26 mouse cellular contexts compared by ENCODE assay signal in genomic region chr11:97410958-97411357, GRCm38 (mm10). TPM values are rescaled to one million over a fixed set of nuclear protein-coding genes. Genes with fewer than 3 reads are reported as not detected.
DNase-seq lines count a peak whose midpoint lies in the region; ATAC-seq and TF ChIP-seq lines count a peak whose summit lies in the region.
"Had no signal": no experiment of that assay in that cellular context is flagged by ENCODE, and none has a peak within 500 bp of the region (broad histone marks: within the 10 kb centered on the region; RNA-seq: fewer than 3 reads in every experiment).

No protein-coding gene starts in this region.

- no peak for ATAC-seq in heart, embryonic 15.5 days (replicated peaks; ENCODE audit: insufficient number of reproducible peaks, insufficient read depth, low FRiP score, low read depth)
- no peak for ATAC-seq in heart, embryonic 11.5 days (replicated peaks; ENCODE audit: insufficient number of reproducible peaks, low FRiP score, low TSS enrichment)
- ATAC-seq: forebrain, embryonic 14.5 days; forebrain, postnatal 0 days; hindbrain, embryonic 16.5 days; intestine, embryonic 15.5 days; Patski had no signal

- no peak overlapping the region for H3K4me2 ChIP-seq in heart, embryonic 15.5 days
- no peak overlapping the region for H3K4me2 ChIP-seq in heart, embryonic 11.5 days
- H3K4me2 ChIP-seq: embryonic facial prominence, embryonic 12.5 days; embryonic facial prominence, embryonic 15.5 days; hindbrain, embryonic 13.5 days; intestine, embryonic 15.5 days had no signal

- H3K9me3 ChIP-seq in heart, embryonic 15.5 days (replicated peaks) = no peaks in the 10 kb centered on the region
- no peaks in the 10 kb centered on the region for H3K9me3 ChIP-seq in heart, embryonic 11.5 days (replicated peaks; ENCODE audit: control insufficient read depth, low read length)
- no peaks in the 10 kb centered on the region for H3K9me3 ChIP-seq in E14TG2a.4 (ENCODE audit: low read length)
- H3K9me3 ChIP-seq: embryonic facial prominence, embryonic 12.5 days; embryonic facial prominence, embryonic 15.5 days; G1E; hindbrain, embryonic 10.5 days; hindbrain, embryonic 13.5 days; intestine, embryonic 15.5 days had no signal

- H3K27me3 ChIP-seq in heart, embryonic 15.5 days = no peaks in the 10 kb centered on the region
- H3K27me3 ChIP-seq in heart, embryonic 11.5 days (ENCODE audit: control insufficient read depth, insufficient read depth, low read length) = no peaks in the 10 kb centered on the region
- peaks cover 8% of the 10 kb centered on the region for H3K27me3 ChIP-seq in E14TG2a.4 (ENCODE audit: insufficient read depth, low read length)
- H3K27me3 ChIP-seq: embryonic facial prominence, embryonic 15.5 days; intestine, embryonic 15.5 days; Patski had no signal

- H3K4me3 ChIP-seq in heart, embryonic 15.5 days = no peak overlapping the region
- no peak overlapping the region for H3K4me3 ChIP-seq in heart, embryonic 11.5 days (ENCODE audit: low read depth, low read length)
- H3K4me3 ChIP-seq in E14TG2a.4 (replicated peaks; ENCODE audit: low read length) = peak overlapping the region; percentile 29; the same call in 1 of the 2 replicates
- H3K4me3 ChIP-seq: embryonic facial prominence, embryonic 12.5 days; embryonic facial prominence, embryonic 15.5 days; hindbrain, embryonic 10.5 days; hindbrain, embryonic 13.5 days; intestine, embryonic 15.5 days had no signal

- H3K27ac ChIP-seq in heart, embryonic 15.5 days = 0 out of 2 replicates have a peak overlapping the region, but pooled peaks have one; percentile 61
- H3K27ac ChIP-seq in heart, embryonic 11.5 days (ENCODE audit: low read depth, low read length) = no peak overlapping the region
- H3K27ac ChIP-seq: embryonic facial prominence, embryonic 12.5 days; embryonic facial prominence, embryonic 15.5 days; hindbrain, embryonic 10.5 days; hindbrain, embryonic 13.5 days; intestine, embryonic 15.5 days had no signal

- H3K36me3 ChIP-seq in heart, embryonic 15.5 days = no peaks in the 10 kb centered on the region
- no peaks in the 10 kb centered on the region for H3K36me3 ChIP-seq in heart, embryonic 11.5 days (ENCODE audit: control insufficient read depth, insufficient read depth, low read length)
- peaks cover 6% of the 10 kb centered on the region; the same call in 1 of the 2 replicates for H3K36me3 ChIP-seq in E14TG2a.4 (ENCODE audit: insufficient read depth, low read length)
- H3K36me3 ChIP-seq: embryonic facial prominence, embryonic 12.5 days; embryonic facial prominence, embryonic 15.5 days; G1E; hindbrain, embryonic 10.5 days; hindbrain, embryonic 13.5 days; intestine, embryonic 15.5 days had no signal

- 79% methylated on average over 4 of the region's 4 CpGs for WGBS in heart, embryonic 15.5 days
- WGBS in heart, embryonic 11.5 days (ENCODE audit: insufficient replicate concordance) = 79% methylated on average over 4 of the region's 4 CpGs

- no peak for TF ChIP-seq CTCF in E14TG2a.4 (conservative IDR thresholded peaks at IDR 0.05; ENCODE audit: low read length)

- no peak overlapping the region for H3K9ac ChIP-seq in heart, embryonic 15.5 days
- no peak overlapping the region for H3K9ac ChIP-seq in heart, embryonic 11.5 days (ENCODE audit: low read depth, low read length)
- H3K9ac ChIP-seq: embryonic facial prominence, embryonic 12.5 days; embryonic facial prominence, embryonic 15.5 days; forebrain, postnatal 0 days; hindbrain, embryonic 13.5 days; intestine, embryonic 15.5 days had no signal

- DNase-seq in ES-CJ7 (ENCODE audit: low read depth, low spot score) = peak; percentile 28
- no peak for DNase-seq in kidney, postnatal 10 days
- DNase-seq in layer of hippocampus, adult 8-10 months (ENCODE audit: low spot score in 2 of 2) = no peak
- DNase-seq: adrenal gland, postnatal 14 days; cerebellum, adult 11 months; cerebellum, adult 2 months; cerebellum, adult 9-11 months; cerebellum, postnatal 25 days; forebrain, postnatal 0 days; heart, adult 11 months; heart, postnatal 10 days; heart, postnatal 36 days; kidney, adult 11 months had no signal

- peaks cover 30% of the 10 kb centered on the region for H3K4me1 ChIP-seq in heart, embryonic 15.5 days (replicated peaks)
- H3K4me1 ChIP-seq in heart, embryonic 11.5 days (ENCODE audit: control insufficient read depth, insufficient read depth, low read length) = peaks cover 28% of the 10 kb centered on the region
- H3K4me1 ChIP-seq in E14TG2a.4 (replicated peaks; ENCODE audit: low read depth, low read length) = peaks cover 88% of the 10 kb centered on the region

RNA-seq across cellular contexts. Expression of gene Arhgap23, which starts 4.4 kb away (rescaled TPM):
- 6.0 and 7.8 TPM in 2 replicates for polyA plus RNA-seq in heart, embryonic 15.5 days (2015; fragmentation: Nextera tagmentation; extraction: Ambion mirVana)
- polyA plus RNA-seq in heart, embryonic 11.5 days (2014; fragmentation: Nextera tagmentation; extraction: Ambion mirVana) = 6.7 and 8.3 TPM in 2 replicates
- 10 to 100 TPM; 75.7 to 83.2 (median 78.4) TPM for total RNA-seq in layer of hippocampus, adult 8-10 months (2022)

RNA-seq across cellular contexts. Expression of gene Socs7, which starts 48.6 kb away (rescaled TPM):
- 3.0 and 3.5 TPM in 2 replicates for polyA plus RNA-seq in heart, embryonic 15.5 days (2015; fragmentation: Nextera tagmentation; extraction: Ambion mirVana)
- polyA plus RNA-seq in heart, embryonic 11.5 days (2014; fragmentation: Nextera tagmentation; extraction: Ambion mirVana) = 2.2 and 2.9 TPM in 2 replicates
- 10 to 100 TPM; 71.5 to 89.3 (median 79.6) TPM for total RNA-seq in layer of hippocampus, adult 8-10 months (2022)

RNA-seq across cellular contexts. Expression of gene Gpr179, which starts 59.1 kb away (rescaled TPM):
- 0.05 and 0.10 TPM in 2 replicates for polyA plus RNA-seq in heart, embryonic 15.5 days (2015; fragmentation: Nextera tagmentation; extraction: Ambion mirVana)
- polyA plus RNA-seq in heart, embryonic 11.5 days (2014; fragmentation: Nextera tagmentation; extraction: Ambion mirVana) = 0.01 TPM in 1 of 2 replicates, not detected in the other
- under 1 TPM; 0.14 to 0.59 (median 0.34) TPM for total RNA-seq in layer of hippocampus, adult 8-10 months (2022)
- total RNA-seq: common myeloid progenitor, adult 5-6 weeks had no signal
